In genomic region chr10:91197704-91198103, GRCm38 (mm10) we compare ENCODE assay signal across 16 mouse cellular contexts.
"Had no signal": no experiment of that assay in that cellular context is flagged by ENCODE, and none has a peak within 500 bp of the region (broad histone marks: within the 10 kb centered on the region; RNA-seq: fewer than 3 reads in every experiment).

No protein-coding gene starts in this region.

- H3K9me3 ChIP-seq: neural tube, embryonic 15.5 days; stomach, embryonic 15.5 days had no signal

- H3K36me3 ChIP-seq: neural tube, embryonic 13.5 days; neural tube, embryonic 15.5 days; stomach, embryonic 15.5 days had no signal

- H3K4me3 ChIP-seq: neural tube, embryonic 13.5 days; neural tube, embryonic 15.5 days; stomach, embryonic 15.5 days had no signal

- H3K4me1 ChIP-seq: neural tube, embryonic 13.5 days; neural tube, embryonic 15.5 days; stomach, embryonic 15.5 days had no signal

- H3K27me3 ChIP-seq: neural tube, embryonic 13.5 days; neural tube, embryonic 15.5 days; stomach, embryonic 15.5 days had no signal

- H3K4me2 ChIP-seq: neural tube, embryonic 13.5 days; neural tube, embryonic 15.5 days; stomach, embryonic 15.5 days had no signal

- H3K27ac ChIP-seq: neural tube, embryonic 13.5 days; neural tube, embryonic 15.5 days; stomach, embryonic 15.5 days; stomach, postnatal 0 days had no signal

- DNase-seq: retina, postnatal 1 day; right cerebral cortex, adult 18-20 months; right cerebral cortex, postnatal 14 days; right cerebral cortex, postnatal 25 days; right cerebral cortex, postnatal 4 days; spleen, adult 18-20 months; thymus, adult 18-20 months; thymus, adult 2 months; thymus, postnatal 14 days; thymus, postnatal 25 days; thymus, postnatal 36 days; thymus, postnatal 4 days had no signal

- H3K9ac ChIP-seq: neural tube, embryonic 13.5 days; neural tube, embryonic 15.5 days; stomach, embryonic 15.5 days had no signal
